Comparison of ENCODE assay signal across 9 mouse cellular contexts in genomic region chr14:34401135-34401534, GRCm38 (mm10). TPM values are rescaled to one million over a fixed set of nuclear protein-coding genes. Genes with fewer than 3 reads are reported as not detected.
DNase-seq lines count a peak whose midpoint lies in the region; ATAC-seq and TF ChIP-seq lines count a peak whose summit lies in the region.
"Had no signal": no experiment of that assay in that cellular context is flagged by ENCODE, and none has a peak within 500 bp of the region (broad histone marks: within the 10 kb centered on the region; RNA-seq: fewer than 3 reads in every experiment).

No protein-coding gene starts in this region.

- H3K36me3 ChIP-seq in forebrain, embryonic 10.5 days (replicated peaks) = peaks cover 81% of the 10 kb centered on the region
- peaks cover 18% of the 10 kb centered on the region; the same call in 1 of the 2 replicates for H3K36me3 ChIP-seq in forebrain, embryonic 15.5 days

- peak; percentile 97 for TF ChIP-seq CTCF in layer of hippocampus, adult 2 months (conservative IDR thresholded peaks at IDR 0.05)

- peak; percentile 44 for DNase-seq in forebrain, embryonic 10.5 days (ENCODE audit: extremely low spot score, low spot score)
- DNase-seq in R1 (ENCODE audit: low read depth, low spot score) = peak; percentile 90
- peak; percentile 56 for DNase-seq in cerebellum, adult 9-11 months
- peak; percentile 68 to 77 for DNase-seq in gastrocnemius, postnatal 36 days
- DNase-seq in layer of hippocampus, adult 2 months (ENCODE audit: low spot score in 2 of 2) = peak; percentile 69 to 84
- DNase-seq in lung, postnatal 25 days (ENCODE audit: low spot score) = peak; percentile 80
- peak; percentile 80 for DNase-seq in skeletal muscle tissue, adult 2 months (ENCODE audit: low read depth, low spot score)

- H3K27me3 ChIP-seq in forebrain, embryonic 10.5 days (ENCODE audit: poor library complexity, severe bottlenecking) = no peaks in the 10 kb centered on the region
- no peaks in the 10 kb centered on the region for H3K27me3 ChIP-seq in forebrain, embryonic 15.5 days

- no peak overlapping the region for H3K4me2 ChIP-seq in forebrain, embryonic 15.5 days (replicated peaks)

- 56% methylated on average over 6 of the region's 6 CpGs for WGBS in forebrain, embryonic 10.5 days
- WGBS in forebrain, embryonic 15.5 days = 58% methylated on average over 6 of the region's 6 CpGs

- no peak overlapping the region for H3K4me3 ChIP-seq in forebrain, embryonic 10.5 days
- no peak overlapping the region for H3K4me3 ChIP-seq in forebrain, embryonic 15.5 days
- H3K4me3 ChIP-seq in layer of hippocampus, adult 2 months = no peak overlapping the region

- H3K9ac ChIP-seq in forebrain, embryonic 15.5 days (replicated peaks) = no peak overlapping the region

- peaks cover 3% of the 10 kb centered on the region for H3K9me3 ChIP-seq in forebrain, embryonic 10.5 days
- no peaks in the 10 kb centered on the region for H3K9me3 ChIP-seq in forebrain, embryonic 15.5 days

- H3K27ac ChIP-seq in forebrain, embryonic 10.5 days = no peak overlapping the region
- no peak overlapping the region for H3K27ac ChIP-seq in forebrain, embryonic 15.5 days (replicated peaks)
- no peak overlapping the region for H3K27ac ChIP-seq in layer of hippocampus, adult 2 months

- ATAC-seq in forebrain, embryonic 15.5 days (replicated peaks) = no peak

- no peaks in the 10 kb centered on the region for H3K4me1 ChIP-seq in forebrain, embryonic 10.5 days
- no peaks in the 10 kb centered on the region for H3K4me1 ChIP-seq in forebrain, embryonic 15.5 days

- intact Hi-C loops in gastrocnemius, postnatal 36 days (cut with DNase I) = no loop called here

RNA-seq across cellular contexts. Expression of gene Mmrn2, which starts 25.9 kb away (rescaled TPM):
- 6.2 and 6.7 TPM in 2 replicates for polyA plus RNA-seq in forebrain, embryonic 10.5 days (2016; fragmentation: Nextera tagmentation; extraction: Ambion mirVana)
- polyA plus RNA-seq in forebrain, embryonic 15.5 days (2015; fragmentation: Nextera tagmentation; extraction: Ambion mirVana) = 4.2 and 4.3 TPM in 2 replicates
- 10 to 100 TPM; 10.1 to 11.4 TPM for total RNA-seq in gastrocnemius, postnatal 36 days (2021)
- 1 to 10 TPM; 3.9 to 4.0 TPM for total RNA-seq in layer of hippocampus, adult 2 months (2021)

RNA-seq across cellular contexts. Expression of gene Sncg, which starts 26.5 kb away (rescaled TPM):
- polyA plus RNA-seq in forebrain, embryonic 10.5 days (2016; fragmentation: Nextera tagmentation; extraction: Ambion mirVana) = 1.3 and 2.2 TPM in 2 replicates
- polyA plus RNA-seq in forebrain, embryonic 15.5 days (2015; fragmentation: Nextera tagmentation; extraction: Ambion mirVana) = 1.9 and 2.9 TPM in 2 replicates
- total RNA-seq in gastrocnemius, postnatal 36 days (2021) = 1 to 10 TPM; 2.8 to 6.0 TPM
- total RNA-seq in layer of hippocampus, adult 2 months (2021) = 1 to 10 TPM; 4.8 to 6.7 TPM

RNA-seq across cellular contexts. Expression of gene Fam25c, which starts 45.9 kb away (rescaled TPM):
- polyA plus RNA-seq in forebrain, embryonic 10.5 days (2016; fragmentation: Nextera tagmentation; extraction: Ambion mirVana) = not detected in 2 replicates
- polyA plus RNA-seq in forebrain, embryonic 15.5 days (2015; fragmentation: Nextera tagmentation; extraction: Ambion mirVana) = not detected in 2 replicates
- not detected for total RNA-seq in gastrocnemius, postnatal 36 days (2021)
- not detected for total RNA-seq in layer of hippocampus, adult 2 months (2021)
- polyA plus RNA-seq: lung, embryonic 16.5 days had no signal
